Mouse (Mus musculus) splenic B cell, adult 2 months (primary cell): ENCODE measurements around the gene Sp1.

Source experiments
- DNase-seq: peaks from one replicate; pipeline ENCODE4 v3.0.0-alpha.2; 2011; ENCODE audit warnings: low read depth, low spot score
- H3K27me3 ChIP-seq: 2 replicates; pipeline ENCODE4 v1.6.1; 2012; ENCODE audit warnings: mild to moderate bottlenecking, low read length, moderate library complexity, mixed read lengths; ENCODE audit not compliant: control insufficient read depth, poor library complexity, insufficient read depth, severe bottlenecking
- H3K36me3 ChIP-seq: 2 replicates; pipeline ENCODE4 v1.6.1; 2012; ENCODE audit warnings: mild to moderate bottlenecking, low read length, moderate library complexity, mixed read lengths; ENCODE audit not compliant: control insufficient read depth, poor library complexity, insufficient read depth, severe bottlenecking

The Sp1 gene

DNA sequence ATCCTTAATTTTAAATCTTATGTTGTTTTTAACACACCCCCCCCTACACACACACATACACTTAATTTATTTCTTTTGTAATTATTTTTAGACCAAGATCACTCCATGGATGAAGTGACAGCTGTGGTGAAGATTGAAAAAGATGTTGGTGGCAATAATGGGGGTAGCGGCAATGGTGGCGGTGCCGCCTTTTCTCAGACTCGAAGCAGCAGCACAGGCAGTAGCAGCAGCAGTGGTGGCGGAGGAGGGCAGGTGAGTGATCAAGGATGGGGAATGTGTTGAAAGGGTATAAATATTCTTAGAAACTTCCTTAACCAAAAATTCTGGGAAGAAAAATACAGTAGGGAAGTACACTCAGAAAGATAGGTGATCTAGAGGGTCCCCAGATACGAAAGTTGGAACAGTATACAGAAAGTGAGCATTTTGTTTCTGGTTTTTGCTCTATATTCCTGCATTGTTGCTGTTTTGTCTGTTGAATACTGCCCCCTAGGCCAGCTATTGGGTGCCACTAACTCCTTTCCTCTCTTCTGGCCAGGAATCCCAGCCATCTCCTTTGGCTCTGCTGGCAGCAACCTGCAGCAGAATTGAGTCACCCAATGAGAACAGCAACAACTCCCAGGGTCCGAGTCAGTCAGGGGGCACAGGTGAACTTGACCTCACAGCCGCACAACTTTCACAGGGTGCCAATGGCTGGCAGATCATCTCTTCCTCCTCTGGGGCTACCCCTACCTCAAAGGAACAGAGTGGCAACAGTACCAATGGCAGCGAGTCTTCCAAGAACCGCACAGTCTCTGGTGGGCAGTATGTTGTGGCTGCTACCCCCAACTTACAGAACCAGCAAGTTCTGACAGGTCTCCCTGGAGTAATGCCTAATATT is 2.0 kb downstream of the Sp1 start:
- H3K27me3 ChIP-seq, result no peaks in the 10 kb centered on the region
- no peak for DNase-seq

DNA sequence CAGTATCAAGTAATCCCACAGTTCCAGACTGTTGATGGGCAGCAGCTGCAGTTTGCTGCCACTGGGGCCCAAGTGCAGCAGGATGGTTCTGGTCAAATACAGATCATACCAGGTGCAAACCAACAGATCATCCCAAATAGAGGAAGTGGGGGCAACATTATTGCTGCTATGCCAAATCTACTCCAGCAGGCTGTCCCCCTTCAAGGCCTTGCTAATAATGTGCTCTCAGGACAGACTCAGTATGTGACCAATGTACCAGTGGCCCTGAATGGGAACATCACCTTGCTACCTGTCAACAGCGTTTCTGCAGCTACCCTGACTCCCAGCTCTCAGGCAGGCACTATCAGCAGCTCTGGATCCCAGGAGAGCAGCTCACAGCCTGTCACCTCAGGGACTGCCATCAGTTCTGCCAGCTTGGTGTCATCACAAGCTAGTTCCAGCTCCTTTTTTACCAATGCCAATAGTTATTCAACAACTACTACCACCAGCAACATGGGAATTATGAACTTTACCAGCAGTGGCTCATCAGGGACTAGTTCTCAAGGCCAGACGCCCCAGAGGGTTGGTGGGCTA is 2.7 kb downstream of the Sp1 start:
- Histone ChIP-seq H3K27me3 (no peaks in the 10 kb centered on the region), H3K36me3 (peaks cover 9% of the 10 kb centered on the region)
- peak; percentile 31 for DNase-seq

More for the DNA sequence above, 2.0 kb downstream of the Sp1 start:
- H3K36me3 ChIP-seq, result peaks cover 9% of the 10 kb centered on the region

DNA sequence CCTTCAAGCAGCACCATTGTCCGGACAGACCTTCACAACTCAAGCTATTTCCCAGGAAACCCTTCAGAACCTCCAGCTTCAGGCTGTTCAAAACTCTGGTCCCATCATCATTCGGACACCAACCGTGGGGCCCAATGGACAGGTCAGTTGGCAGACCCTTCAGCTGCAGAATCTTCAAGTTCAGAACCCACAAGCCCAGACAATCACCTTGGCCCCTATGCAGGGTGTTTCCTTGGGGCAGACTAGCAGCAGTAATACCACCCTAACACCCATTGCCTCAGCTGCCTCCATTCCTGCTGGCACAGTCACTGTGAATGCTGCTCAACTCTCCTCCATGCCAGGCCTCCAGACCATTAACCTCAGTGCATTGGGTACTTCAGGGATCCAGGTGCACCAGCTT is 3.3 kb downstream of the Sp1 start:
- H3K36me3 ChIP-seq, result peaks cover 9% of the 10 kb centered on the region
- no peaks in the 10 kb centered on the region for H3K27me3 ChIP-seq
- no peak for DNase-seq

DNA sequence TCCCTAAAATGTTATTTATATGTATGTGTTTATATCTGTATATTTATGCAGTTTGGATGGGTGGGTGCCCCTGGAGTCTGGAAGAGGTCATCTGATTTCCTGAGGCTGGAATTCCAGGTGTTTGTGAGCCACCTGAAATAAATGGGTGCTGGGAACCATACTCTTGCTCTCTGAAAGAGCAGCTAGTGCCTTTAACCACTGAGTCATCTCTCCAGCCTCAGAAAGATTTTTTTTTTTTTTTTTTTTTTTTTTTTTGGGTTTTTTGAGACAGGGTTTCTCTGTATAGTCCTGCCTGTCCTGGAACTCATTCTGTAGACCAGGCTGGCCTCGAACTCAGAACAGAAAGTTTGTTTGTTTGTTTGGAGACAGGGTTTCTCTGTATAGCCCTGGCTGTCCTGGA is 5.1 kb downstream of the Sp1 start:
- DNase-seq, result no peak
- Histone ChIP-seq H3K36me3 (peaks cover 9% of the 10 kb centered on the region), H3K27me3 (no peaks in the 10 kb centered on the region)

DNA sequence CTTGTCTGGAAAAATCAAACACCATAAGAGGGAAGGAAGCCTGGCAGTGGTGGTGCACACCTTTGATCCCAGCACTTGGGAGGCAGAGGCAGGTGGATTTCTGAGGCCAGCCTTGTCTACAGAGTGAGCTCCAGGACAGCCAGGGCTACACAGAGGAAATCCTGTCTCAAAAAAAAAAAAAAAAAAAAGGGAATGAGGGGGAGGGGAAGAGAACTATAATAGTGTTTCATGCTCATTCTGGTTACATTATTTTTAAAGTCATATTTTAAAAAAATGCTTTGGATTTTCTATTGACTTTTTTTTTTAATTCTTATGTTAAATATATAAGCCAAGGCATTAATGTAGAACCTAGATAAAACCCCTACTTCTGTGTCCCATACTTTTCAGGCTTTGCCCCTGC is 7.7 kb downstream of the Sp1 start:
- no peaks in the 10 kb centered on the region for H3K27me3 ChIP-seq

DNA sequence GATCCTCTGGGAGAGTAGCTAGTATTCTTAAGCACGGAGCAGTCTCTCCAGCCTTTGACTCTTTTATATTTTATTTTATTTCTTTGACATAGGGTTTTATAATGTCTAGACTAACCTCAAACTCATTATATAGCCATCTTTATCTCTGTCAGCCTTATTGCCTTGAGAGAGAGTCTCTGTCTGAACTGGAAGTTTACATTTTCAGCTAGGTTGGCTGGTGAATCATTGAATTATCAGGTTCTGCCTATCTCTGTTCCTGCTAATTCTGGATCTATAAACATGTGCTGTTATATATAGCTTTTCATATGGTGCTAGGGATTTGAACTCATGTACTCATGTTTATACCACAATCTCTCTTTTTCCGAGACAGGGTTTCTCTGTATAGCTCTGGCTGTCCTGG is 11.6 kb downstream of the Sp1 start:
- no peak for DNase-seq
- no peaks in the 10 kb centered on the region for H3K27me3 ChIP-seq
- no peaks in the 10 kb centered on the region; the same call in 1 of the 2 replicates for H3K36me3 ChIP-seq

More for the DNA sequence above, 7.7 kb downstream of the Sp1 start:
- no peak for DNase-seq
- peaks cover 5% of the 10 kb centered on the region; the same call in 1 of the 2 replicates for H3K36me3 ChIP-seq

DNA sequence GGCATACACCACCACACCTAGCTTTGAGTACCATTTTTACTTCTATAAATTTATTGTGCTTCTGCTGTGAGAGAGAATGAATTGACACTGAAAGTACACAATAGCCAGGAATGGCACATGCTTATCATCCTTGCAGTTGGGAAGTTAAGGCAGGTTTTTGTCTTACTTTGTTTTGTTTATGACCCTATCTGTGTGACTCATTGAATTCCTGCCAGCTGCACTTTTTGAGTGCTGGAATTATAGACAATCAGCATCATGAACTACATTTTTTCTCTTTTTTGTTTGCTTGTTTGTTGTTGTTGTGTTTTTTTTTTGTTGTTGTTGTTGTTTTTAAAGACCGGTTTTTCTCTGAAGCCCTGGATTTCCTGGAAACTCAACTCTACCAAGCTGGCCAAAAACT is 15.0 kb downstream of the Sp1 start:
- DNase-seq, result no peak
- H3K27me3 ChIP-seq, result no peaks in the 10 kb centered on the region

DNA sequence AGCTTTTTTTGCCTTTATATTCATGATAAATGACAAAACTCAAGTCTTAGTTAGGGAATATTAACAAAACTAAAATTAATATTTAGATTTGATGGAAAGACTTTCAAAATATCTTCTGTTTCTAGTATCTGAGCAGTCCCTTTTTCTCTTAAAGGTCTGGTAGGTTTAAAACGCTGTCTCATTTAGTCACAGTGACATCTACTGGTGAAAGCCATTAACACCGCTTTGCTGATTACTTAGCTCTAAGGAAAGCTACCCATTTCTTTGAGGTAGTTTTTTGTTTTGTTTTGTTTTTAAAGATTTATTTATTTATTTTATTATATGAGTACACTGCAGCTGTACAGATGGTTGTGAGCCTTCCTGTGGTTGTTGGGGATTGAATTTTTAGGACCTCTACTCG is 15.5 kb downstream of the Sp1 start:
- Histone ChIP-seq H3K36me3 (peaks cover 8% of the 10 kb centered on the region), H3K27me3 (no peaks in the 10 kb centered on the region)
- peak; percentile 83 for DNase-seq

More for the DNA sequence above, 15.0 kb downstream of the Sp1 start:
- H3K36me3 ChIP-seq, result peaks cover 5% of the 10 kb centered on the region

DNA sequence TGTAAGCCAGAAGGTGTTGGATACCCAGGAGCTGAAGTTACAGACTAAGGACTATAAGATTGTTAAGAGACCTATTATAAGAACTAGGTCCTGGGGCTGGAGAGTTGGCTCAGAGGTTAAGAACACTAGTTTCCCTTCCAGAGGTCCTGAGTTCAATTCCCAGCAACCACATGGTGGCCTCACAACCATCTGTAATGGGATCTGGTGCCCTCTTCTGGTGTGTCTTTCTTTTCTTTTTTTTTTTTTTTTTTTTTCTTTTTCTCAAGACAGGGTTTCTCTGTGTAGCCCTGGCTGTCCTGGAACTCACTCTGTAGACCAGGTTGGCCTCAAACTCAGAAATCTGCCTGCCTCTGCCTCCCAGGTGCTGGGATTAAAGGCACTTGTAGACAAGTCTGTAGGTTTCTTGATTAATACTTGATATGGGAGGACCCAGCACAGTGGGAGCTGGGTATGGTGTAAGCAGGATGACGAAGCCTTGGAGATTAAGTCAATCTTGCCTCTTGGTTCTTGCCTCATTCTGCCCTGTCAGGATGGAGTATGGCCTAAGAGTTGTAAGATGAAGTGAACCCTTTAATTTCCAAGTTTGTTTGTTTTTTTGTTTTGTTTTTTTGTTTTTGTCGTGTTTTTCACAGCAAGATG is 17.8 kb downstream of the Sp1 start:
- Histone ChIP-seq H3K36me3 (peaks cover 16% of the 10 kb centered on the region), H3K27me3 (no peaks in the 10 kb centered on the region)
- no peak for DNase-seq

DNA sequence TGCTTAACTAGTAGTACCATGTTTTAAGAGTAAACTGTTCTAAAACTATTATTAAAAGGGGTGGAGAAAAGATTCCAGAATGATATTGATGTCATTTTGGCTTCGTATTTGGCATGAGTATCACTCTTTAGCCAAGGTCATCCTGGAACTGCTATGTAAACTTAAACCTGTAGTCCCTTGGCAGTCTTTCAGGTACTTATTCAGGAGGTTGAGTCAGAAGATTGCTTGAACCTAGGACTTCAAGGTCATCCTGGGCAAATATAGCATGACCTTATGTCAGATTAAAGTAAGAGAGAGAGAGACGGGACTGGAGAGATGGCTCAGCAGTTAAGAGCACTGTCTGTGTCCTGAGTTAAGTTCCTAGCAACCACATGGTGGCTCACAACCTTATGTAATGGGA is 18.7 kb downstream of the Sp1 start:
- H3K36me3 ChIP-seq, result peaks cover 20% of the 10 kb centered on the region
- no peak for DNase-seq
- H3K27me3 ChIP-seq, result no peaks in the 10 kb centered on the region

DNA sequence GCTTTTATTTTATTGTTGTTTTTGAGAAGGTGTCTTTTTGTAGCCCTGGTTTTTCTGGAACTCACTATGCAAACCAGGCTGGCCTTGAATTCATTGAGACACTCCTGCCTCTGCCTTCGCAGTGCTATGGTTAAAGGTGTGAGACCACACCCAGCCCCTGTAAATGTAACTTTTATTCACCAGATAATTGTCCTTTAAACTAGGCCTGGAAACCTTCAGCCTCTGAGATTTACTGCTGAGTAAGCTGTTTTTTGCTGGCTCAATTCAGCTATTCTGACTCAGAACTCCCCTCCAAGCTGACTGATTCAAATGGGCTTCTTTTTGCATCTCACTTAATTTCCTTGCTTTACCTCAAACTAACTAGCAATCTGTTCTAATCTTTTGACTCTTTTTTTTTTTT is 21.0 kb downstream of the Sp1 start:
- Histone ChIP-seq H3K27me3 (no peaks in the 10 kb centered on the region), H3K36me3 (peaks cover 27% of the 10 kb centered on the region)
- DNase-seq, result no peak

DNA sequence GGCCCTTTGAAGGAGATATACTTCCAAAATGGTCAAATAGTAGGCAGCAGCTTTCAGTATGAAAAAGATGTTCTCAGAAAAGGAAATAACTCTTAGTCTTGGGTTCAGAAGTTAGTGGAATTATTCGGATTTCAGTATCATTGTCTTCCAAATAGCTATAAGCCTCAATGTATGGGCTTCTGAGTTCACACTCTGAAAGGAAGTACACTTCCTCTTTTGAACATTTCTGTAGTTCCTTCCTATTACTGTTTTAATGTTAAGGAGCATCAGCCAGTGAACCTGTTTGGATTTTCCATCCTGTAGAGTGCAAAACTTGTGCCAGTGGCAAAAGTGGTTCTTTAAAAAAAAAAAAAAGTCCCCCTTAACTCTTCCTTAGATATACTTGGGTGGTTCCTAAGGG is 26.1 kb downstream of the Sp1 start:
- peak; percentile 25 for DNase-seq
- Histone ChIP-seq H3K27me3 (no peaks in the 10 kb centered on the region), H3K36me3 (peaks cover 20% of the 10 kb centered on the region)

DNA sequence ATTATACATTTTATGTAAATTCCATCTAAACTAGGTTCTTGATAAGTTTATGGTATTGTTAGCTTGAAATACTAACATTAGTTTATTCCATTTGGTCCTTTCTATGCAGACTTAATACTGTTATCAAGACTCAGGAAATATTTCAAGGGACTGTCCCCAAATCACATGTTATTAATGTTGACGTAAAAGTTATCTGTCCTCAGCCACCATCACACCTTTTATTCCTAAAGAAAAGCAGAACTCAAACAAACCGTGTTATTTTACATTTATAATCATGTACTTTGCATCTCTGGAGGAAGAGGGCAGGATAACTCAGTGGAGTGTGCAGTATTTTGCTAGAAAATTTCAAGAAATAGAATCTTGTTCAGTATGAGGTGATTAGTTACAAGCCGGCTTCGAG is 27.2 kb downstream of the Sp1 start:
- H3K36me3 ChIP-seq, result peaks cover 18% of the 10 kb centered on the region
- DNase-seq, result no peak
- no peaks in the 10 kb centered on the region for H3K27me3 ChIP-seq

DNA sequence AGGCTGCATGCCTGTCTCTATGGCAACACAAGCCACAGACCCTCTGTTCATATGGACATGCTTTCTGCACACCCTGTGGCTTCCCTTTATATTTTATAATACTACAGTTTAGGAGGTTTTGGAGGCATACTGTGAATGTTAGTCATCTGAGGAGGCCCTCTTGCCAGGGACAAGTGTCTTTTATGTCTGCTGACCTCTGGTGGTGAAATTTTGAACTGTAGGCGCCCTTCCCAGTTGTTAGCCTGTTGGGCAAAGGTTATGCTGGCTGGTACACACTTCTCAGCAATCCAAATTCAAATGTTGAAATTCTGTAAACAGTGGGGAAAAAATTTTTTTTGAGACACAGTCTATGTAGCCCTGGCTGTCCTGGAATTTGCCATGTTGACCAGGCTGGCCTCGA is 36.5 kb downstream of the Sp1 start:
- Histone ChIP-seq H3K36me3 (no peaks in the 10 kb centered on the region), H3K27me3 (no peaks in the 10 kb centered on the region)
- peak; percentile 85 for DNase-seq

DNA sequence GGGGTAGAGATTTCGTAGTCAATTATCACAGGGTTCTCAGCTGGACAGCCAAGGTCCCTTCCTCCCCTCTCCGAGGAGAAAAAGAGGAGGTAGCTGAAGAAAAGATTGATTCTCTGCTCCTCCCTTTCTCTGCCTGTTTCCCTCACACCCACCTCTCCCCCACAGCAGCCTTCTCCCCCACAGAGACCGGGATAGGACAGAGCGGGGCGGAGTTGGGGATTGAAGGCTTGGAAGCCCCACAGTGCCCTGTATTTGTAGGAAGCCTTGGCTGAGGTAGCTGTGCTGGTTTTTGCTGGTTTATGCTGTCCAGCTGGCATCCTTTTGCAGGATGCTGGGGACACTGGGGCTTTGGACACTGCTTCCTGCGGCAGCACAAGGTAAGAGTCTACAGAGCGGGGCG is 39.2 kb downstream of the Sp1 start, which contains the start of gene Amhr2:
Gene Amhr2, plus strand, starts transcription at position 222 of the 400 bp plus-strand sequence.
- H3K27me3 ChIP-seq, result no peaks in the 10 kb centered on the region
- H3K36me3 ChIP-seq, result no peaks in the 10 kb centered on the region
- DNase-seq, result no peak
